Mouse (Mus musculus): Measurements from ENCODE around the gene Dnajc16.

- TF ChIP-seq CTCF (IDR thresholded peaks at IDR 0.05; ENCODE audit: control insufficient read depth, insufficient read depth, insufficient replicate concordance, low read depth, low read length) (no peak), POLR2A (IDR thresholded peaks at IDR 0.05; ENCODE audit: control insufficient read depth, low read depth, low read length) (no peak)
Observed at GRCm38 (mm10) chr4:141735206-141735560, 55.5 kb downstream of the Dnajc16 start.
